Mouse (Mus musculus) layer of hippocampus, adult 9-11 months (tissue): ENCODE results near the gene Nfatc4.
A peak's percentile ranks its signal among the peaks of the same experiment; 100 is the strongest.

Source experiments
- DNase-seq: peaks from one replicate; pipeline ENCODE4 v3.0.0; 2022

The Nfatc4 gene

DNA sequence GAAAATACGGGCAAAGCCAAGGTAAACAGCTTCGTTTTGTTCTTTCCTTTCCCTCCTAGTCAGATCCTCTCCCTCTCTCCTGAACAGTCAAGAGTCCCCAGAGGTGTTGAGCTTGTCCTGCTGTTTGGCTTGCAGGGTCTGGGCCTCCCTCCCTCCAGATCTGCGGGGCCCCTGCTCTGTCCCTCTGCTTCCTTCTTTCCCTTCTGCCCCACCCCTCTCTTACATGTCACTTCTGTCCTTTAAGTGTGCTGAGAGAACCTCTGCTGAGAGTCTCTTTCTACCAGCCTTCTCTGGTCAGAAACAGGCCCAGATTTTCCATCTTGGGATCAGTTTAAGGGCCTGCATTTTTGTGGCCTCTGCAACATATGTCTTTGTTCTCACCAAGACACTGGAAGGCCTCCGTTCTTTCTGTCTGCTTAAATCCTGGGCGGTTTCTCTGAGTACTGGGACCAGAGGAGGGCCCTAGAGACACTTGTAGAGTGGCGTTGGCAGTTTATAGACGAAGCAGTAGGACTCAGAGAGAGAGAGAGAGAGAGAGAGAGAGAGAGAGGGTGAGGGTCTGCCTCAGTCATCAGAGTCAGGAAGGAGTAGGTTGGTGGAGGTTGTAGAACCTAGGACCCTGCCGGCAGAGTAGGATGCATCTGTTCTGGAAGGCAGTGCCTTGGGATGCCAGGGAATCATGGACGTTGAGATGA is 31.6 kb downstream of the Nfatc4 start:
- no peak for DNase-seq

GRCm38 (mm10) chr14:55855101-55855561 is 32.2 kb downstream of the Nfatc4 start:
- DNase-seq: no peak

DNA sequence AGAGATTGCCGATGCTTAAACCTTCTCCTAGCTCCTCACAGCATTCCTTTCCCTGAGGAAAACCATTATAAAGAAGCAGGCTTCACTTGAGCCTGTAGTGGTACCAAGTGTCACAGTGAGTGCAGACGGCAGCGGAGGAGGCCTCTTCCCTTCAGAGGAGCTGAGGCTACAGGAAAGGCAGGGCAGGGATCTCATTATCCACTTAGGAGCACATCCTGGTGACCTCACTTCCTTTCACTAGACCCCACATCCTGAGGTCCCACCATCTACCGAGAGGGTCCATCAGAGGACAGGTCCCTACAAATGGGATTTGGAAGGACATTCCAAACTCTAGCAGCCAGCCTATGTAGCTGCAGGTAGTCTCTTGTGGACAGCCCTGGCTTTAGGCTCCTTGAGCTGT is 34.6 kb downstream of the Nfatc4 start:
- no peak for DNase-seq

GRCm38 (mm10) chr14:55862186-55862585 is 39.2 kb downstream of the Nfatc4 start:
- no peak for DNase-seq

GRCm38 (mm10) chr14:55862970-55863369 is 40.0 kb downstream of the Nfatc4 start:
- no peak for DNase-seq

DNA sequence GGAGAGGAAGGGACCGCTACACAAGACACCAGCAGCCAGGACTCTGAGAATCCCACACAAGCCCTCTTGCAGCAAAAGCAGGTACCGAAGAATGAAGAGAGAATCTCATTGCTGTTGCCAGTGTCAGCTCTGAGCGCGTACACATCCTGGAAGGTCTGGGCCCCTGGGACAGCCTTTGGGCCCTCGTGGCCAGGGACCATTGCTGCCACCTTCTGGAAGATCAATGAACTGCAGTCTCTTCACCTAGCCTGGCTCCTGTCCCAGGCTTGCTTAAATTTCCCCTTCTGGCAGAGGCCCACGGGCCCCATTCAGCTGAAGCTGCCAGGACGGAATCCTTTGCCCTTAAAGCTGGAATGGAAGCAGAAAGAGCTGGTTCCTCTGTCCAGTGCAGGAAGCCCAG is 40.8 kb downstream of the Nfatc4 start:
- DNase-seq: no peak

GRCm38 (mm10) chr14:55866962-55867361 is 44.0 kb downstream of the Nfatc4 start:
- DNase-seq: no peak

GRCm38 (mm10) chr14:55868230-55869026 is 45.5 kb downstream of the Nfatc4 start:
- DNase-seq: no peak

DNA sequence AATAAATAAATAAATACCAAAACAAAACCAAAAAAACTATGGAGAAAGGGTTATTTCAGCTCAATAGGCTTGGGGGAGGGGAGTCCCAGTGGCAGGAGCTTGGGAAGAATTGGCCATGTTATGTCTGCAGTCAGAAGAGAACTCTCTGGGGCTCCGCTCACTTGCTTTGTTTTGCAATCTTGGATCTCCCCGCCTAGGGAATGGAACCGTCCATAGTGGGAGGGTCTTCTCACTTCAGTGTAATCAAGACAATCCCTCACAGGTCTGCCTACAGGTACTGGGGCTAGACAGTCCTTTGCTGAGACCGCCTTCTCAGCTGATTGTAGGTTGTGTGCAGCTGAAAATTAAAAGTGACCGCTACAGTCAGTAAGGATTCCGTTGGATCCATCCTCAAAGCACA is 46.6 kb downstream of the Nfatc4 start:
- no peak for DNase-seq

DNA sequence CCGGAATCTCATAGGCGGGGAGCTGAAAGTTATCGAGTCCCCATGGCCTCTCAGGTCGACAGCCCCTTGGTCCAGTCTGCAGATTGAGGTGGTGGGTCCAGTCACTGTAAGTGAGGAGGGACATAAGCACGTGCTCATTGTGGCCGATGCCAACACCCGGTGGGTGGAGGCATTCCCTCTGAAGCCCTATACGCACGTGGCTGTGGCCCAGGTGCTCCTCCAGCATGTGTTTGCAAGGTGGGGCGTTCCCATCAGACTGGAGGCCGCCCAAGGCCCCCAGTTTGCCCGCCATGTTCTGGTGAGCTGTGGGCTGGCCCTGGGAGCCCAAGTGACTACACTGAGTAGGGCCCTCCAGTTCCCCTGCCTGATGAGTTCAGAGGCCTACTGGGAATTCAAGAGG is 49.1 kb downstream of the Nfatc4 start:
- no peak for DNase-seq

DNA sequence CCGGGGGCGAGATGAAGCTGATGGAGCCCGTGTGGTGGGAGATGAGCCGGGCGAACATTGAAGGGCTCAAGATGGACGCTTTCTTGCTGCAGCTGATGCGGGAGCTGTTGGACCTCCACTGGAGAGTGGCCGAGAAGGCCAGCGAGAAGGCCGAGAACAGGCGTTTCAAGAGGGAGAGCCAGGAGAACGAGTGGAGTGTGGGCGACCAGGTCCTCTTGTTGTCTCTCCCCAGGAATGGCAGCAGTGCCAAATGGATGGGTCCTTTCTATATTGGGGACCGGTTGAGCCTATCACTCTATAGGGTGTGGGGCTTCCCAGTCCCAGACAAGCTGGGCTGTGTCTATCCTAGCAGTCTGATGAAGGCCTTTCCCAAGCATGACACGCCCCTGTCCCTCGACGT is 49.6 kb downstream of the Nfatc4 start:
- DNase-seq: no peak

DNA sequence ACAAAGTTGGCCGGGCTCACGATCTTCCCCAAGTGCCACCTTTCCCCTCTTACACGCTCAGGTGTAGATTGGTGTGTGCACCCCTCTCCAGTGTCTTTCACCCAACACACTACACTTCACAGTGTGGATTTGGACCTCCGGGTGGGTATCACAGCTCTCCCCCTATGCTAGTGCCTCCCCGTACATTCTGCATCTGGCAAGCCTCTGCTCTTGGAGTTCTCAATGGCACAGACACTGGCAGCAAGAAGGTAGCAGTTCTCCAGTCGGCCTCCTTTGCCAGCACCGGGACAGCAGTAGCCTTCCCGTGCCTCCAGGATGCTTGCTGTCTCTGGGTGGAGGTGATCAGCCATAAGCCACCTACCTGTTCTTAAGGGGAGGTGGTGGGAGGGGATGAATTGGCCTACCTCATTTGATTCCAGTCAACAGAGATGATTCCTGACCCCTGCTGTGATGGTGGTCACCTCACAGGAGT is 50.3 kb downstream of the Nfatc4 start:
- no peak for DNase-seq

- peak; percentile 51 for DNase-seq
Measured at GRCm38 (mm10) chr14:55873714-55874683, 51.1 kb downstream of the Nfatc4 start.

GRCm38 (mm10) chr14:55877469-55878315 is 54.7 kb downstream of the Nfatc4 start:
- no peak for DNase-seq

DNA sequence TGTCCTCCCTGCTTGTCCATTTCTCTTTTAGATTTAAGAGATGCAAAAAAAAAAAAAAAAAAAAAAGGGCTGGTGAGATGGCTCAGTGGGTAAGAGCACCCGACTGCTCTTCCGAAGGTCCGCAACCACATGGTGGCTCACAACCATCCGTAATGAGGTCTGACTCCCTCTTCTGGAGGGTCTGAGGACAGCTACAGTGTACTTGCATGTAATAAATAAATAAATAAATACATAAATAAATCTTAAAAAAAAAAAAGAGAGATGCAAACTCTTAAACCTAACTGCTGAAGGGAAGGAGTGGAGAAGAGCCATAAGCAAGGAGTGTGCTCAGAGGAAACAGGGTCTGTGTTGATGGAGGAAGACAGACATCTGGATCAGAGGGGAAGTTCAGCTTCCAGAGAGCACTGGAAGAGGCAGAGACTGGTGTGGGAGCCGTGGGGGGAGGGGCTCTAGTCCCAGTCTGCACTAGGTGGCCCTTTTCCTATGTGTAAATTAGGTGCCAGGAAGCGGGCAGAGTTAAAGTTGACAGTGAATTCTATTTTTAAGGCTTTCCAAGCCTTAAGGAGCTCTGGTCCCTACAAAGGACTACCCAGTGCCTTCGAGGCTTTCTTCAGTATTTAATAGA is 55.5 kb downstream of the Nfatc4 start:
- DNase-seq: no peak

GRCm38 (mm10) chr14:55879623-55880022 is 56.7 kb downstream of the Nfatc4 start:
- DNase-seq: peak; percentile 81

GRCm38 (mm10) chr14:55880982-55881381 is 58.0 kb downstream of the Nfatc4 start:
- no peak for DNase-seq

DNA sequence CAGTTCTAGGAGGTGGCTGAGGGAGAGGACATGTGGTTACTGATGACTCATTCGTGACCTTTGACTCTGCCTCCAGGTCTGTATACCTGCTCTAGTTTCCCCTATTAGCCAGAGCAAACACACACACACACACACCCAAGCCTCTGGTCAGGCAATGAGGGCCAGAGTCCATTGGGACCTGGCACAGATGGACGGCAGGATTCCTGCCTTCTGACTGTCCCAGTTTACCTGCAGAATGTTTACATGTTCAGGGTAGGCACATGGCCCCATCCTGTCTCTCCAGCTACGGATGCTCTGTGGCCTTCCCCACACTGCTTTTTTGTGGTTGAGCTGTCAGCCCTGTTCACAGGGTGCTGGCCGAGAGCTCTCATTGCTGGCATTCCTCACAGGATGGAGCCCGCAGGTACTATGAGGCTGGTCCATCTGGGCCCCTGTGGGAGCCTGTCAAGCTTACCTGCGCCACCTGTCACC is 59.3 kb downstream of the Nfatc4 start:
- DNase-seq: no peak

DNA sequence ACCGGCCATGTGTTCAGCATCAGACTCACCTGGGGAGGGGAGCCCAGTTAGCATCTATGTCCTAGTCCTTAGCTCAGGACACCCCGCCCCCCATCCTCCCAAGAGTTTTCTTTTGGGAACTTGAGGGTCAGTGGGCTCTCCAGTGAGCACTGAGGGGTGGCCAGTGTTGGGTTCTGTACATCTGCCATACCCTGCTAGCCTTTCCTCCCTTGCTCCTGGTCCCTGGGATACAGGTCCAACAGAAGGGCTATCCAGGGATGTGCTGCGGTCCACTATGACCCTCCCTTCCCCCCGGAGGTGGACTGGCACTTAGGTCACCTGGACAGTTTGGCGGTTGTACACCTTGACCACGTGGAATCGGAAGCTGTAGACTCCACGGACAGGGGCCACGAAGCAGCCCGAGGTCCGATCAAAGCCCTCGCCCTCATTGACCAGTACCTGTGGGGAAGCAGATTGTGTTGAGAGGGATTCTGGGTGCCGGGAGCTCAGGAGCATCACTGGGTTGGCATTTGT is 60.3 kb downstream of the Nfatc4 start:
- DNase-seq: no peak
